Mouse (Mus musculus) testis, adult 2 months (tissue): ENCODE results near the gene Gdi2.

ENCODE experiments used
- CTCF ChIP-seq: fragments of 200-500 bp; IDR thresholded peaks from 2 replicates; pipeline ENCODE4 v1.5.1; 2012; ENCODE audit warnings: low read depth, mild to moderate bottlenecking, inconsistent platforms, low read length, moderate library complexity; ENCODE audit not compliant: control insufficient read depth, insufficient read depth, insufficient replicate concordance
- POLR2A ChIP-seq: fragments of 200-500 bp; IDR thresholded peaks from 2 replicates; pipeline ENCODE4 v1.6.1; 2012; ENCODE audit warnings: low read depth, mild to moderate bottlenecking, inconsistent platforms, low read length, moderate library complexity; ENCODE audit not compliant: control insufficient read depth

- TF ChIP-seq CTCF (no peak), POLR2A (no peak)
These were observed 11.5 kb upstream of the Gdi2 start for GRCm38 (mm10) chr13:3526328-3526727.
